Mouse (Mus musculus) testis, adult 2 months (tissue): ENCODE results near the gene Kremen2.

Source experiments
- CTCF ChIP-seq: fragments of 200-500 bp; IDR thresholded peaks from 2 replicates; pipeline ENCODE4 v1.5.1; 2012; ENCODE audit warnings: low read depth, mild to moderate bottlenecking, inconsistent platforms, low read length, moderate library complexity; ENCODE audit not compliant: control insufficient read depth, insufficient read depth, insufficient replicate concordance
- POLR2A ChIP-seq: fragments of 200-500 bp; IDR thresholded peaks from 2 replicates; pipeline ENCODE4 v1.6.1; 2012; ENCODE audit warnings: low read depth, mild to moderate bottlenecking, inconsistent platforms, low read length, moderate library complexity; ENCODE audit not compliant: control insufficient read depth

GRCm38 (mm10) chr17:23795323-23795722 is 49.7 kb upstream of the Kremen2 start:
- TF ChIP-seq CTCF (no peak), POLR2A (no peak)
